Mouse (Mus musculus): ENCODE measurements around the gene Mia. TPM values are rescaled to one million over a fixed set of nuclear protein-coding genes. Genes with fewer than 3 reads are reported as not detected.

Mia gene
- polyA plus RNA-seq, 1 experiment from 2014 or later: 0.45 TPM

- H3K4me2 ChIP-seq: no peak overlapping the region
Measured at GRCm38 (mm10) chr7:27203730-27204449, 22.9 kb upstream of the Mia start.

GRCm38 (mm10) chr7:27198779-27199178, 17.8 kb upstream of the Mia start:
- no peak for ATAC-seq
- Histone ChIP-seq H3K9me3 (replicated peaks) (no peaks in the 10 kb centered on the region), H3K4me1 (peaks cover 25% of the 10 kb centered on the region), H3K4me2 (no peak overlapping the region), H3K27ac (no peak overlapping the region), H3K36me3 (peaks cover 43% of the 10 kb centered on the region), H3K27me3 (replicated peaks) (no peaks in the 10 kb centered on the region), H3K4me3 (no peak overlapping the region), H3K9ac (no peak overlapping the region)
- WGBS (ENCODE audit: insufficient replicate concordance): 85% methylated on average over 8 of the region's 8 CpGs

More at GRCm38 (mm10) chr7:27203730-27204449, 22.9 kb upstream of the Mia start:
- Histone ChIP-seq H3K36me3 (peaks cover 54% of the 10 kb centered on the region), H3K27ac (no peak overlapping the region), H3K4me3 (no peak overlapping the region), H3K4me1 (no peaks in the 10 kb centered on the region), H3K9ac (no peak overlapping the region), H3K9me3 (replicated peaks) (no peaks in the 10 kb centered on the region), H3K27me3 (replicated peaks) (no peaks in the 10 kb centered on the region)
- 88% methylated on average over 8 of the region's 8 CpGs for WGBS (ENCODE audit: insufficient replicate concordance)
- no peak for ATAC-seq

- Histone ChIP-seq H3K4me2 (no peak overlapping the region), H3K4me3 (no peak overlapping the region), H3K27me3 (replicated peaks) (no peaks in the 10 kb centered on the region), H3K27ac (no peak overlapping the region), H3K9me3 (replicated peaks) (no peaks in the 10 kb centered on the region), H3K36me3 (peaks cover 43% of the 10 kb centered on the region), H3K9ac (no peak overlapping the region), H3K4me1 (peaks cover 30% of the 10 kb centered on the region)
- ATAC-seq: no peak
Measured at GRCm38 (mm10) chr7:27198355-27198754, 17.4 kb upstream of the Mia start.

GRCm38 (mm10) chr7:27197634-27198033, 16.7 kb upstream of the Mia start:
- Histone ChIP-seq H3K27me3 (replicated peaks) (no peaks in the 10 kb centered on the region), H3K27ac (no peak overlapping the region; the same call in 1 of the 2 replicates)

GRCm38 (mm10) chr7:27197136-27197535, 16.2 kb upstream of the Mia start:
- Histone ChIP-seq H3K4me3 (no peak overlapping the region; the same call in 1 of the 2 replicates), H3K4me2 (peak overlapping the region; percentile 87), H3K9me3 (replicated peaks) (no peaks in the 10 kb centered on the region), H3K4me1 (peaks cover 30% of the 10 kb centered on the region), H3K9ac (no peak overlapping the region; the same call in 1 of the 2 replicates), H3K27me3 (replicated peaks) (no peaks in the 10 kb centered on the region), H3K36me3 (peaks cover 44% of the 10 kb centered on the region), H3K27ac (peak overlapping the region; percentile 84; the same call in 1 of the 2 replicates)
- no peak for ATAC-seq
- 43% methylated on average over 3 of the region's 3 CpGs for WGBS (ENCODE audit: insufficient replicate concordance)

More at GRCm38 (mm10) chr7:27197634-27198033, 16.7 kb upstream of the Mia start:
- peaks cover 44% of the 10 kb centered on the region for H3K36me3 ChIP-seq
- WGBS (ENCODE audit: insufficient replicate concordance): 80% methylated on average over 8 of the region's 8 CpGs
- no peak overlapping the region for H3K4me3 ChIP-seq
- peaks cover 30% of the 10 kb centered on the region for H3K4me1 ChIP-seq
- H3K9me3 ChIP-seq (replicated peaks): no peaks in the 10 kb centered on the region
- ATAC-seq: no peak
- H3K9ac ChIP-seq: no peak overlapping the region
- no peak overlapping the region for H3K4me2 ChIP-seq

GRCm38 (mm10) chr7:27195681-27196611, 15.0 kb upstream of the Mia start, which contains the start of the genes BC024978 and Snrpa:
BC024978 (plus strand) TSS chr7:27195781.
Snrpa (minus strand) TSS chr7:27196271.
- Histone ChIP-seq H3K9me3 (replicated peaks) (no peaks in the 10 kb centered on the region), H3K27ac (peak within 1 kb of the TSS; percentile 97), H3K27me3 (replicated peaks) (no peaks in the 10 kb centered on the region), H3K4me1 (peaks cover 30% of the 10 kb centered on the region), H3K9ac (peak within 1 kb of the TSS; percentile 86), H3K36me3 (peaks cover 48% of the 10 kb centered on the region), H3K4me2 (peak within 1 kb of the TSS; percentile 87), H3K4me3 (peak within 1 kb of the TSS; percentile 83)
- under 1% methylated on average over 64 of the region's 64 CpGs for WGBS (ENCODE audit: insufficient replicate concordance)
- ATAC-seq: peak; percentile 97

GRCm38 (mm10) chr7:27193731-27194130, 12.8 kb upstream of the Mia start:
- ATAC-seq: no peak
- peaks cover 30% of the 10 kb centered on the region for H3K4me1 ChIP-seq
- H3K36me3 ChIP-seq: peaks cover 65% of the 10 kb centered on the region
- H3K4me2 ChIP-seq: peak overlapping the region; percentile 25; the same call in 1 of the 2 replicates
- 72% methylated on average over 4 of the region's 4 CpGs for WGBS (ENCODE audit: insufficient replicate concordance)
- no peaks in the 10 kb centered on the region for H3K27me3 ChIP-seq (replicated peaks)
- no peaks in the 10 kb centered on the region for H3K9me3 ChIP-seq (replicated peaks)
- no peak overlapping the region for H3K27ac ChIP-seq
- no peak overlapping the region for H3K4me3 ChIP-seq
- peak overlapping the region; percentile 10 for H3K9ac ChIP-seq

GRCm38 (mm10) chr7:27192434-27192833, 11.5 kb upstream of the Mia start:
- Histone ChIP-seq H3K4me3 (no peak overlapping the region), H3K27ac (no peak overlapping the region), H3K9ac (no peak overlapping the region), H3K4me2 (no peak overlapping the region), H3K36me3 (peaks cover 69% of the 10 kb centered on the region), H3K9me3 (replicated peaks) (no peaks in the 10 kb centered on the region), H3K4me1 (peaks cover 30% of the 10 kb centered on the region), H3K27me3 (replicated peaks) (no peaks in the 10 kb centered on the region)
- 83% methylated on average over 5 of the region's 5 CpGs for WGBS (ENCODE audit: insufficient replicate concordance)
- ATAC-seq: no peak

GRCm38 (mm10) chr7:27189271-27189931, 8.4 kb upstream of the Mia start:
- H3K27ac ChIP-seq: no peak overlapping the region
- peak; percentile 15; the same call in 1 of the 2 replicates for ATAC-seq
- H3K27me3 ChIP-seq (replicated peaks): no peaks in the 10 kb centered on the region

GRCm38 (mm10) chr7:27185986-27186385, 5.0 kb upstream of the Mia start:
- Histone ChIP-seq H3K9ac (no peak overlapping the region), H3K36me3 (peaks cover 83% of the 10 kb centered on the region), H3K27me3 (replicated peaks) (no peaks in the 10 kb centered on the region), H3K27ac (no peak overlapping the region), H3K9me3 (replicated peaks) (no peaks in the 10 kb centered on the region), H3K4me2 (no peak overlapping the region), H3K4me1 (no peaks in the 10 kb centered on the region), H3K4me3 (no peak overlapping the region)
- 67% methylated on average over 5 of the region's 5 CpGs for WGBS (ENCODE audit: insufficient replicate concordance)
- ATAC-seq: no peak

More at GRCm38 (mm10) chr7:27189271-27189931, 8.4 kb upstream of the Mia start:
- Histone ChIP-seq H3K4me3 (no peak overlapping the region), H3K9ac (no peak overlapping the region), H3K36me3 (peaks cover 97% of the 10 kb centered on the region), H3K4me1 (peaks cover 9% of the 10 kb centered on the region), H3K4me2 (no peak overlapping the region), H3K9me3 (replicated peaks) (no peaks in the 10 kb centered on the region)
- WGBS (ENCODE audit: insufficient replicate concordance): 91% methylated on average over 10 of the region's 10 CpGs

- H3K9me3 ChIP-seq (replicated peaks): no peaks in the 10 kb centered on the region
- H3K27me3 ChIP-seq (replicated peaks): no peaks in the 10 kb centered on the region
- H3K9ac ChIP-seq: no peak overlapping the region
- H3K4me1 ChIP-seq: peaks cover 5% of the 10 kb centered on the region
- no peak overlapping the region for H3K4me3 ChIP-seq
- no peak for ATAC-seq
- H3K27ac ChIP-seq: no peak overlapping the region
- whole genome bisulfite sequencing (ENCODE audit: insufficient replicate concordance): 25% methylated on average over 3 of the region's 3 CpGs
- H3K4me2 ChIP-seq: no peak overlapping the region
- H3K36me3 ChIP-seq: peaks cover 72% of the 10 kb centered on the region
Measured at GRCm38 (mm10) chr7:27184964-27185363, 4.0 kb upstream of the Mia start.
